Mouse (Mus musculus): ENCODE data around the gene Abca6.

Abca6 gene

GRCm38 (mm10) chr11:110196561-110197306 is 54.8 kb downstream of the Abca6 start:
- DNase-seq (ENCODE audit: low spot score): no peak

DNA sequence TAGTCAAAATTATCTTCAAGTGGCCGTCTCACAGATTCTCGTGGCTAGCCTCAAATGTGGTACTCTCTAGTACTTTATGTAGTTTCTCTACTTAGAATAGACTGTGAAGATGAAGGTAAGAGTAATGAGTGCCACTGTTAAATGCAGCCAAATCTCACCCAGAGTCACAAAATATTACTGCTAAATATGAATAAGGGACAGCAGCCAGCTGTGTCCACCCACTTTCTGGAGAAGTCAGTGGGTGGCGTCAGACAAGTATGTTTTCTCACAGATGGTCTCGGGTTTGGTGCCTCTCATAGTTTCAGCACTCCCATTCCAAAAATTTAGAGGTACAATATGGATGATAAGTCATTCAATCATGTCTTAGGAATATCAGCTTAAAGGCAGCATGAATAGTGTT is 56.3 kb downstream of the Abca6 start:
- no peak for DNase-seq (ENCODE audit: low spot score)

GRCm38 (mm10) chr11:110171212-110171611 is 80.4 kb downstream of the Abca6 start:
- DNase-seq (ENCODE audit: low spot score): no peak

DNA sequence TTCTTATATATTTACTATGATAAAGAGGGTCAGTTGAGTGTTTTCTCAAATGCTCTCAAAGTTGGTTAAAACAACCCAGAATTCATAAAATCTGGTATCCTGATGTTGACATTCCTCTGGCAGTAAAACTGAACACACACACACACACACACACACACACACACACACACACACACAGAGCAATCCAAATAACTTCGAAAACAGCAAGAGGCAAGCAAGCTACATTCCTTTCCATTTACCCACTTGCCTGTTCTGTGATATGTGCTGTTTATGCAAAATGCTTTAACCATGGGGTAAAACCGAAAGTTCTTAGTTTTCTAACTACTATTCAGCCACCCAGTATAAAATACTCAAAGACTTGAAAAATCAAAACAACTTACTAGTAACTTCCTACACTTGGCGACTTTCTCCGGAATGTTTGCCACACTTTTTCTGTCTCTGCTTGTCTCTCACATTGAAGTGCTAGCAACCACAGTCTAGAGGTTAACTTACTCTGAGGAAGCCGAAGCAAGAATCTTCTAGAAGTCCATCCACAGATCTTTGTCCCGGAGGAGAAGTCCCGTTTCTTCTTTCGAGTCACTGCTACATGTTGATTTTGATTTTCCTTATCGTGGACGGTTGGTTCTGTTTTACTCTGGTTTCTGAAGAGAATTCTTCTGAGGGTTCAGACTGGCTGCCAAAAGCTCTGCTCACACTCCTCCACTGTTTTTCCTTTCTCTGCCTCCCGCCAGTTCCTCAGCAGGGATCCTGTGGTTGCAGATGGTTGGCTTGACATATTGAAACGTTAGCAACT is 83.9 kb downstream of the Abca6 start, which contains the start of gene Abca9:
Abca9 (minus strand) TSS at position 738 of the 793 bp plus-strand sequence.
- DNase-seq (ENCODE audit: low spot score): no peak

DNA sequence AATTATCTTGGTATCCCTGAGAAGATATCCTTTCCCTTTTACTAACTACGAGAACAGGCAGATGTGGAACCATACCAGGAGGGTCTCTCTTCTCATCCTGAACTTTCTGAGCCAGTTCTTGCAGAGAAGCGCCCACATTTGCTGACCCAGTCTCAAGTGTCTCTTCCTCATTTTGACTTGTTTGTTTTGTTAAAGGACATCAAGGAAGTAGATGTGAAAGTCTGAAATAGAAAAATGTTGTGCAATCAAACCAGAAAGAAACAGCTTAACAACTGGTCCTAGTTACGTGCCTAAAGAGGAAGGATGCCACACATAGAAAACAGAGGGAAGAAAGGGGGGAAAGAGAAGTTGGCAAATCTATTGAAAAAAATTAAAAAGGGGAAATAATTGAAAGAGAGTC is 85.8 kb downstream of the Abca6 start:
- peak; percentile 20 for DNase-seq (ENCODE audit: low spot score)

GRCm38 (mm10) chr11:110165409-110165808 is 86.2 kb downstream of the Abca6 start:
- DNase-seq (ENCODE audit: low spot score): no peak

DNA sequence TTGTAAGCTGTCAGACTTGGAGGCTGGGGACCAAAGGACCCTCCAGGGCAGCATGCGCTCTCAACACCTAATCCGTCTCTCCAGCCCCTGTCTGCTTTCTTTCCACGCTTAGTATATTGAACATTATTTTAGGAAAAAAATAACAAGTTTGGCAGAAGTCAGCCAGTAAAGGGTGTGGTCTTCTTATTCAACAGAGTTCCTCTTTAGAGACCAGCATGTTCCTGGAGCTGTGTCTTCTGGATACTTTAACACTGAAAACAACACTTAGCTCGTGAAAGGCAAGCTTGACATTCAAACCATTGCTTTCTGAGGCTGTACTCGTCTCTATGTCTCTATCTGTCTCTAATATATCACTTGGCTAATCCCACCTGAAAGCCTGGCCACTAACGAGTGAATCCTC is 94.5 kb downstream of the Abca6 start:
- DNase-seq (ENCODE audit: low spot score): no peak

DNA sequence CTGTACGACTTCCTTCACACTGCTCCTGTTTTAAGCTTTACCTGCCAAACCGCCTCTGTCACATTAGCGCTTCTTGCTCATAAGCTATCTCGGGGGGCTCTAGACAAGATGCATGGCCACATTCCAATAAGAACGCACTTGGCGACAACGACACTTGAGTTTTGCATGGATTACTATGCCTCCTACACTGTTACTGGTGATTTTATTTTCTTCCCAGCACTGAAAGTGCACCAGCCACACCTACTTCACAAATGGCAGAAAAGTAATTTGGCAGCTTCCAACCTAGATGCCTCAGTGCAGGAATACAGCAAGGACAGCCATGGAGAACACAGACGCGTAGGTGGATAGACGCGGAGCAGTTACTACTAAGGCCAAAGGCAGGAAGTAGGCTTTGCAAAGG is 95.6 kb downstream of the Abca6 start:
- DNase-seq (ENCODE audit: low spot score): no peak

- no peak for DNase-seq (ENCODE audit: low spot score)
Measured at GRCm38 (mm10) chr11:110147640-110148039, 103.9 kb downstream of the Abca6 start.

GRCm38 (mm10) chr11:110145421-110145820 is 106.2 kb downstream of the Abca6 start:
- DNase-seq (ENCODE audit: low spot score): peak; percentile 14

DNA sequence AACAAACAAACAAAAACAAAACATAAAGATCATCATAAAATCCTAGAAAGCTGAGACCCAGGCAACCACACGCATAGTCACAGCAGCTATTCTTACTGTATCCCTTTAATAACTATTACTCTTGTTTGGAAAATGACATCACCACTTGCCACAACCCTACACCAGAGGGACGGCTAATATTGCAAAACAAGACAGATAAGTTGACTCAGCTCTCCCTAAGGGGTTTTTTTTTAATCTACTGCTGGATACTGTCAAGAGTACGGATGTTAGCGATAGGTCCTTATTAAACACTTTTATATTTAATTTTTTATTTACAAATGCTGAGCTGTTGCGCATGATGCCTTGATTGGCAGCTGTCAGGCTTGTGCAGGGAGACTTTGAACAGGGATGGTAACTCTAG is 120.8 kb downstream of the Abca6 start:
- peak; percentile 1 for DNase-seq (ENCODE audit: low spot score)
